Mouse (Mus musculus) kidney, adult 2 months (tissue): ENCODE data around the gene Tll2. TPM values are rescaled to one million over a fixed set of nuclear protein-coding genes. Genes with fewer than 3 reads are reported as not detected.

ENCODE experiments used
- DNase-seq: peaks from one replicate; pipeline ENCODE4 v3.0.0; 2021
- H3K27ac ChIP-seq: fragments of 200-500 bp; 2 replicates; pipeline ENCODE4 v1.5.1; 2012; ENCODE audit warnings: low read depth, low read length, control low read depth, inconsistent platforms; ENCODE audit not compliant: insufficient read depth
- H3K27me3 ChIP-seq: fragments of 200-500 bp; replicated peaks from 2 replicates; pipeline ENCODE4 v1.6.1; 2012; ENCODE audit warnings: mild to moderate bottlenecking, moderate library complexity, low read length, inconsistent platforms; ENCODE audit not compliant: control insufficient read depth, insufficient read depth
- H3K36me3 ChIP-seq: fragments of 200-500 bp; 2 replicates; pipeline ENCODE4 v1.6.1; 2012; ENCODE audit warnings: mild to moderate bottlenecking, moderate library complexity, low read length, inconsistent platforms; ENCODE audit not compliant: control insufficient read depth, insufficient read depth
- H3K4me1 ChIP-seq: fragments of 200-500 bp; 2 replicates; pipeline ENCODE4 v1.6.1; 2011; ENCODE audit warnings: low read length; ENCODE audit not compliant: control insufficient read depth, insufficient read depth
- H3K4me3 ChIP-seq: fragments of 200-500 bp; 2 replicates; pipeline ENCODE4 v1.5.1; 2011; ENCODE audit warnings: mild to moderate bottlenecking, low read depth, low read length, control low read depth; ENCODE audit not compliant: insufficient read depth
- CTCF ChIP-seq: fragments of 200-500 bp; conservative IDR thresholded peaks from 2 replicates; pipeline ENCODE4 v1.5.1; 2011; ENCODE audit warnings: low read depth, mild to moderate bottlenecking, control low read depth, low read length, moderate library complexity, mixed read lengths; ENCODE audit not compliant: insufficient read depth, insufficient read length
- POLR2A ChIP-seq: fragments of 200-500 bp; IDR thresholded peaks from one replicate; pipeline ENCODE4 v1.6.1; 2011; ENCODE audit warnings: low read depth, low read length, control low read depth
- WGBS: fragments of 180-500 bp; shearing (Covaris S2); methylation state at CpG from one replicate; pipeline ENCODE4 v1.1.7; 2018; 5-methylcytosine and 5-hydroxymethylcytosine counted together
- polyA plus RNA-seq: library from polyadenylated mRNA; depleted of rRNA; stranded (reverse); fragments of >200 nt; gene quantifications from 2 replicates; pipeline ENCODE4 v1.2.3, GENCODE M21; 2012

Tll2 gene
- polyA plus RNA-seq, 1 experiment, result 0.03 TPM

DNA sequence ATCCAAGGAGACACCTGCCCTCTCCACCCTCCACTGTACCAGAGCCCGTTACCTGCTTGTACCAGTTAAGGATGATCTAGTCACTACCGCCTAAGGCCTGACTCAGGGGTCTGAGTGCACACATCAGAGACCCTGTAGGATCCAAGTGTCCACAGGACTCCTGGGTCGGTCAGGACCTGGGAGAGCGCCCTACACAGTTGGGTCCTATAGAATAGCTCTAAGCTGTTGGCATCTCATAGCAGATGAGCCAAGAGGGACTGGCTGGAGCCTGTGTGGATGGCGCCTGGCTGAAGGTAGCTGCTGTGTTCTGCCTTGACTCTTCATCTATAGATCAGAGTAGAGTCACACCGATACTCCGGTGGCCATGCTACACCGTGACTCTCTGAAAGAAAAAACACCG, 14.9 kb downstream of the Tll2 start:
- no peaks in the 10 kb centered on the region for H3K27me3 ChIP-seq
- H3K4me1 ChIP-seq, result no peaks in the 10 kb centered on the region
- H3K27ac ChIP-seq, result no peak overlapping the region
- H3K4me3 ChIP-seq, result no peak overlapping the region
- no peak for TF ChIP-seq CTCF
- no peak for TF ChIP-seq POLR2A
- no peaks in the 10 kb centered on the region for H3K36me3 ChIP-seq
- 74% methylated on average over 9 of the region's 9 CpGs for WGBS
- DNase-seq, result no peak

- H3K4me1 ChIP-seq, result no peaks in the 10 kb centered on the region
- no peak overlapping the region for H3K27ac ChIP-seq
- no peaks in the 10 kb centered on the region for H3K36me3 ChIP-seq
- H3K27me3 ChIP-seq, result no peaks in the 10 kb centered on the region
- H3K4me3 ChIP-seq, result no peak overlapping the region
- DNase-seq, result peak; percentile 5
- WGBS, result 48% methylated on average over 6 of the region's 6 CpGs
- TF ChIP-seq POLR2A, result no peak
- TF ChIP-seq CTCF, result no peak
These were observed 15.7 kb downstream of the Tll2 start for GRCm38 (mm10) chr19:41190876-41191434.

DNA sequence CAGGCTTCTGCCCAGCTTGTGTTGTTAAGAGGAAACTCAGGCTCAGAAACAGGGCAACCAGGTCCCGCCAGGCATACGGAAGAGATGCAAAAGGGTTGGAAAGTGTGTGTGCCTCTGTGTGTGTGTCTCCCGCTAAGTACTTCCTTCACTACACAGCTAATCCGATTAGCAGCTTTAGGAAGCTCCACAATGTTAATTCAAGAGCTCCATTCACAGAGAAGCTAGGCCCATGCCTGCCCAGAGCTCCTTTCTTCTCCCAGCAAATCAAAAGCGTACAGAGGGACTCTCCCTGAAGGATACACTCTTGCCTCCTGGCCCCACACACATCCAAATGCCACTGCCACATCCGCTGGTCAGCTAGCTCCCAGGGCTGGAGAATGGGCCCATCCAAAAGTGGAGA, 29.3 kb downstream of the Tll2 start:
- TF ChIP-seq CTCF (no peak), POLR2A (no peak)
- Histone ChIP-seq H3K36me3 (no peaks in the 10 kb centered on the region), H3K4me1 (no peaks in the 10 kb centered on the region), H3K4me3 (no peak overlapping the region), H3K27ac (no peak overlapping the region), H3K27me3 (no peaks in the 10 kb centered on the region)
- no peak for DNase-seq
- WGBS, result 67% methylated on average over 6 of the region's 6 CpGs

- H3K4me3 ChIP-seq, result no peak overlapping the region
- no peak for TF ChIP-seq POLR2A
- TF ChIP-seq CTCF, result no peak
- H3K36me3 ChIP-seq, result no peaks in the 10 kb centered on the region
- WGBS, result 73% methylated on average over 2 of the region's 2 CpGs
- no peak for DNase-seq
- H3K27me3 ChIP-seq, result no peaks in the 10 kb centered on the region
- H3K4me1 ChIP-seq, result no peaks in the 10 kb centered on the region
- H3K27ac ChIP-seq, result no peak overlapping the region
These were observed 29.8 kb downstream of the Tll2 start for GRCm38 (mm10) chr19:41176881-41177280.

- no peaks in the 10 kb centered on the region for H3K27me3 ChIP-seq
- 62% methylated on average over 5 of the region's 5 CpGs for WGBS
- H3K36me3 ChIP-seq, result no peaks in the 10 kb centered on the region
- no peak for TF ChIP-seq POLR2A
- no peak for TF ChIP-seq CTCF
- no peaks in the 10 kb centered on the region for H3K4me1 ChIP-seq
- DNase-seq, result no peak
- no peak overlapping the region for H3K4me3 ChIP-seq
- H3K27ac ChIP-seq, result no peak overlapping the region
These were observed 40.8 kb downstream of the Tll2 start for GRCm38 (mm10) chr19:41165914-41166235.

DNA sequence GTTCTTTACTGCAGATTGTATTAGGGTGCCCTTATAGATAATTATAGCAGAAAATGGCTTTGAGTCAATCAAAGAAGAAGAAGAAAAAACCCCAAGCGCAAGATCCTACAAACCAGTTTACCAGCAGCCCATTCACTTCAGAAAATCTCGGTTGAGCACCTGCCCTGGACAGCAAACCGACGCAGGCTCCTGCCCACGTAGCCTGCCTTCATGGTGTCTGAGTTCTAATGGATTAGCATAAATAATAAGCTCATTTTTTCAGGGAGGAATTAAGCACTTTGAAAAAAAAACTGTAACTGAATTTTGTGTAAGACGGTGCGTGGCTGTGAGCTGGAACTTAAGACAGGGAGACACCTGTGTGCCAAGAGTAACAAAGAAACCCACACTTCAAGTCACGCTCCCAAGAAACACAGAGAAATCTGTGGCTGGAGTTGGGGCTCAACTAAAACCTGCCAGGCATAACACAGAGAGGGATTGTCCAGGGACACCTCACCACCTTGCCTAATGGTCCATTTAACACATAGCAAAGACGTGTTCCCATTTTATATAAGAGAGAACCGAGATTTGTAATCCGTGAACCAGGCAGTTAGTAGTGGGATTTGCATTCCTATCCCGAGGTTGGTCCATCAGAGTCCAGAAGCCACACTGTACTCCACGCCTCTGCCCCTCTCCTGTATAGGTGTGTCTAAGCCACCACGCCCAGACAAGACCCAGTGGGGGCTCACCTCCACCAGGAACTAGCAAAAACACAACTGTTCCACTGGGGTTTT, 41.3 kb downstream of the Tll2 start:
- Histone ChIP-seq H3K4me3 (no peak overlapping the region), H3K4me1 (no peaks in the 10 kb centered on the region), H3K36me3 (no peaks in the 10 kb centered on the region), H3K27me3 (no peaks in the 10 kb centered on the region), H3K27ac (no peak overlapping the region)
- TF ChIP-seq POLR2A, result no peak
- no peak for TF ChIP-seq CTCF
- 52% methylated on average over 14 of the region's 14 CpGs for WGBS
- DNase-seq, result no peak

GRCm38 (mm10) chr19:41164447-41165095, 42.1 kb downstream of the Tll2 start:
- H3K36me3 ChIP-seq, result no peaks in the 10 kb centered on the region
- 67% methylated on average over 10 of the region's 10 CpGs for WGBS
- H3K27ac ChIP-seq, result no peak overlapping the region
- DNase-seq, result no peak
- no peaks in the 10 kb centered on the region for H3K4me1 ChIP-seq
- no peak for TF ChIP-seq CTCF
- TF ChIP-seq POLR2A, result no peak
- H3K27me3 ChIP-seq, result no peaks in the 10 kb centered on the region
- H3K4me3 ChIP-seq, result no peak overlapping the region
